Mouse (Mus musculus) MEL (cell line): ENCODE results near the gene Stmn1. TPM values are rescaled to one million over a fixed set of nuclear protein-coding genes. Genes with fewer than 3 reads are reported as not detected.

Experiments
- DNase-seq: peaks from one replicate; pipeline ENCODE4 v3.0.0; 2011; ENCODE audit warnings: low read depth, low spot score
- H3K27ac ChIP-seq: 2 replicates; pipeline ENCODE4 v1.5.1; 2012; ENCODE audit warnings: low read depth, mild to moderate bottlenecking, control low read depth, low read length, moderate library complexity; ENCODE audit not compliant: control insufficient read depth
- H3K27me3 ChIP-seq, 2 experiments: fragments of 150-350 bp in 1 of 2; sonication (generic) in 1 of 2; 2 replicates each; pipeline ENCODE4 v1.6.1; 2012; ENCODE audit warnings: low read length in 2 of 2, mild to moderate bottlenecking in 2 of 2, improper control_type of control experiment in 1 of 2, moderate library complexity in 1 of 2; ENCODE audit not compliant: insufficient read depth in 2 of 2, control insufficient read depth in 1 of 2
- H3K36me3 ChIP-seq, 2 experiments: 2 replicates each; pipeline ENCODE4 v1.6.1; 2012 to 2014; ENCODE audit warnings: low read length in 2 of 2, improper control_type of control experiment in 1 of 2, inconsistent platforms in 1 of 2, mild to moderate bottlenecking in 1 of 2; ENCODE audit not compliant: insufficient read depth in 2 of 2, control insufficient read depth in 1 of 2
- H3K4me1 ChIP-seq, 2 experiments: fragments of 150-350 bp in 1 of 2; sonication (generic) in 1 of 2; 2 replicates each; pipeline ENCODE4 v1.6.1; 2012; ENCODE audit warnings: low read length in 2 of 2, improper control_type of control experiment in 1 of 2, mild to moderate bottlenecking in 1 of 2; ENCODE audit not compliant: insufficient read depth in 2 of 2, control insufficient read depth in 1 of 2
- H3K4me3 ChIP-seq, 2 experiments: fragments of 150-350 bp in 1 of 2; sonication (generic) in 1 of 2; 2 replicates each; pipeline ENCODE4 v1.5.1; 2012; ENCODE audit warnings: low read depth in 2 of 2, low read length in 2 of 2, mild to moderate bottlenecking in 2 of 2, moderate library complexity in 2 of 2, control low read depth in 1 of 2, improper control_type of control experiment in 1 of 2; ENCODE audit not compliant: control insufficient read depth in 1 of 2, insufficient read depth in 1 of 2
- H3K79me2 ChIP-seq: 2 replicates; pipeline ENCODE4 v1.6.1; 2012; ENCODE audit warnings: mild to moderate bottlenecking, low read length, moderate library complexity; ENCODE audit not compliant: control insufficient read depth, poor library complexity, insufficient read depth
- H3K9ac ChIP-seq: 2 replicates; pipeline ENCODE4 v1.6.1; 2012; ENCODE audit warnings: low read depth, mild to moderate bottlenecking, control low read depth, low read length, moderate library complexity; ENCODE audit not compliant: control insufficient read depth, poor library complexity, severe bottlenecking
- H3K9me3 ChIP-seq: fragments of 150-350 bp; sonication (generic); replicated peaks from 2 replicates; pipeline ENCODE4 v1.6.1; 2012; ENCODE audit warnings: mild to moderate bottlenecking, low read length, improper control_type of control experiment, moderate library complexity; ENCODE audit not compliant: insufficient read depth
- BHLHE40 ChIP-seq: IDR thresholded peaks from 2 replicates; pipeline ENCODE4 v1.6.1; 2012; ENCODE audit warnings: low read depth, mild to moderate bottlenecking, inconsistent platforms, low read length, improper control_type of control experiment, borderline replicate concordance
- CTCF ChIP-seq, 3 experiments: IDR thresholded peaks in 2 of 3; conservative IDR thresholded peaks in 1 of 3; 2 replicates each; pipeline ENCODE4 v1.5.1; 2011 to 2012; ENCODE audit warnings: low read length in 3 of 3, low read depth in 2 of 3, mild to moderate bottlenecking in 2 of 3, improper control_type of control experiment in 1 of 3, inconsistent platforms in 1 of 3, mixed read lengths in 1 of 3, moderate library complexity in 1 of 3; ENCODE audit not compliant: control insufficient read depth in 1 of 3, insufficient read depth in 1 of 3, poor library complexity in 1 of 3, severe bottlenecking in 1 of 3
- E2F4 ChIP-seq: IDR thresholded peaks from 2 replicates; pipeline ENCODE4 v1.6.1; 2011; ENCODE audit warnings: low read depth, low read length, improper control_type of control experiment, borderline replicate concordance
- ELF1 ChIP-seq: IDR thresholded peaks from 2 replicates; pipeline ENCODE4 v1.6.1; 2014; ENCODE audit warnings: low read depth, mild to moderate bottlenecking, inconsistent platforms, low read length, improper control_type of control experiment, moderate library complexity
- EP300 ChIP-seq, 2 experiments: IDR thresholded peaks; 2 replicates each; pipeline ENCODE4 v1.6.1; 2011; ENCODE audit warnings: improper control_type of control experiment in 2 of 2, low read length in 2 of 2, low read depth in 1 of 2, mild to moderate bottlenecking in 1 of 2
- ETS1 ChIP-seq: IDR thresholded peaks from 2 replicates; pipeline ENCODE4 v1.6.1; 2012; ENCODE audit warnings: low read depth, mild to moderate bottlenecking, inconsistent platforms, low read length, improper control_type of control experiment, moderate library complexity
- GABPA ChIP-seq: IDR thresholded peaks from 2 replicates; pipeline ENCODE4 v1.6.1; 2012; ENCODE audit warnings: low read depth, mild to moderate bottlenecking, inconsistent platforms, low read length, improper control_type of control experiment, moderate library complexity
- HCFC1 ChIP-seq: IDR thresholded peaks from 2 replicates; pipeline ENCODE4 v1.6.1; 2012; ENCODE audit warnings: low read depth, mild to moderate bottlenecking, inconsistent platforms, low read length, improper control_type of control experiment, moderate library complexity
- JUND ChIP-seq: IDR thresholded peaks from 2 replicates; pipeline ENCODE4 v1.6.1; 2011; ENCODE audit warnings: low read depth, mild to moderate bottlenecking, improper control_type of control experiment, low read length
- MEF2A ChIP-seq: IDR thresholded peaks from 2 replicates; pipeline ENCODE4 v1.6.1; 2014; ENCODE audit warnings: low read depth, mild to moderate bottlenecking, inconsistent platforms, low read length, improper control_type of control experiment; ENCODE audit not compliant: poor library complexity, insufficient replicate concordance, severe bottlenecking; ENCODE audit errors: extremely low read depth
- POLR2A ChIP-seq, 2 experiments: IDR thresholded peaks; 2 replicates each; pipeline ENCODE4 v1.6.1; 2011 to 2012; ENCODE audit warnings: low read length in 2 of 2, mild to moderate bottlenecking in 2 of 2, control low read depth in 1 of 2, improper control_type of control experiment in 1 of 2, low read depth in 1 of 2, moderate library complexity in 1 of 2; ENCODE audit not compliant: control insufficient read depth in 1 of 2, insufficient read depth in 1 of 2, poor library complexity in 1 of 2
- POLR2AphosphoS2 ChIP-seq: IDR thresholded peaks from 2 replicates; pipeline ENCODE4 v1.6.1; 2011; ENCODE audit warnings: low read length, improper control_type of control experiment
- RAD21 ChIP-seq: IDR thresholded peaks from 2 replicates; pipeline ENCODE4 v1.6.1; 2011; ENCODE audit warnings: mild to moderate bottlenecking, low read depth, low read length, improper control_type of control experiment
- RCOR1 ChIP-seq: IDR thresholded peaks from 2 replicates; pipeline ENCODE4 v1.6.1; 2012; ENCODE audit warnings: low read depth, mild to moderate bottlenecking, inconsistent platforms, low read length, improper control_type of control experiment
- TBP ChIP-seq: IDR thresholded peaks from 2 replicates; pipeline ENCODE4 v1.8.0; 2011; ENCODE audit warnings: low read depth, low read length, improper control_type of control experiment
- UBTF ChIP-seq: IDR thresholded peaks from 2 replicates; pipeline ENCODE4 v1.6.1; 2012; ENCODE audit warnings: low read depth, mild to moderate bottlenecking, inconsistent platforms, low read length, improper control_type of control experiment, moderate library complexity, borderline replicate concordance; ENCODE audit not compliant: insufficient read depth
- ZKSCAN1 ChIP-seq: IDR thresholded peaks from 2 replicates; pipeline ENCODE4 v1.6.1; 2012; ENCODE audit warnings: low read depth, mild to moderate bottlenecking, inconsistent platforms, low read length, improper control_type of control experiment, moderate library complexity
- ZNF384 ChIP-seq: IDR thresholded peaks from 2 replicates; pipeline ENCODE4 v1.6.1; 2012; ENCODE audit warnings: low read depth, mild to moderate bottlenecking, inconsistent platforms, low read length, improper control_type of control experiment
- polyA plus RNA-seq, 2 experiments: library from polyadenylated mRNA; stranded (reverse) in 1 of 2; unstranded in 1 of 2; fragments of >175 nt in 1 of 2; fragments of >200 nt in 1 of 2; gene quantifications; 2 replicates each; pipeline versions ENCODE4 v1.2.1 to v1.2.4; 2012; ENCODE audit warnings: low replicate concordance in 2 of 2, low read depth in 1 of 2; ENCODE audit not compliant: insufficient read length in 2 of 2, insufficient read depth in 1 of 2, missing spikeins in 1 of 2
- total RNA-seq: library from RNA; depleted of rRNA; stranded (reverse); fragments of 300-350 nt; gene quantifications from 2 replicates; pipeline ENCODE4 v1.2.3, GENCODE M21; 2012

Stmn1 gene
- total and polyA plus RNA-seq, 3 experiments: 214 to 350 TPM; not detected in 1

- H3K79me2 ChIP-seq: peaks cover 4% of the 10 kb centered on the region
- H3K36me3 ChIP-seq: peaks cover 5 to 10% of the 10 kb centered on the region in 2 experiments; a peak in 3 of 4 replicates
- no peak overlapping the region for H3K4me3 ChIP-seq
- no peak for DNase-seq
- H3K27ac ChIP-seq: no peak overlapping the region
- H3K9me3 ChIP-seq: no peaks in the 10 kb centered on the region
- no peak for TF ChIP-seq TBP
- no peak for TF ChIP-seq RCOR1
- no peak for TF ChIP-seq ELF1
- no peak for TF ChIP-seq ZKSCAN1
- TF ChIP-seq JUND: no peak
- TF ChIP-seq EP300 (IDR thresholded peaks at IDR 0.05; ENCODE audit: low read depth in 1 of 2, low read length in 2 of 2): no peak
- TF ChIP-seq BHLHE40: no peak
- TF ChIP-seq POLR2A (IDR thresholded peaks at IDR 0.05; ENCODE audit: control insufficient read depth in 1 of 2, insufficient read depth in 1 of 2, low read depth in 1 of 2, low read length in 2 of 2, poor library complexity in 1 of 2): no peak
- no peak overlapping the region for H3K9ac ChIP-seq
- peaks cover 0 to 4% of the 10 kb centered on the region in 2 experiments; a peak in 1 of 4 replicates for H3K4me1 ChIP-seq
- no peaks in the 10 kb centered on the region for H3K27me3 ChIP-seq
Measured at GRCm38 (mm10) chr4:134474240-134474639, 6.1 kb downstream of the Stmn1 start.

GRCm38 (mm10) chr4:134476899-134477298, 8.8 kb downstream of the Stmn1 start:
- Histone ChIP-seq H3K9me3 (no peaks in the 10 kb centered on the region), H3K9ac (no peak overlapping the region), H3K36me3 (peaks cover 0 to 3% of the 10 kb centered on the region in 2 experiments; a peak in 1 of 4 replicates), H3K4me3 (no peak overlapping the region), H3K4me1 (no peaks in the 10 kb centered on the region; a peak in 1 of 4 replicates), H3K27me3 (no peaks in the 10 kb centered on the region), H3K79me2 (no peaks in the 10 kb centered on the region), H3K27ac (no peak overlapping the region)
- TF ChIP-seq E2F4 (no peak), ZNF384 (no peak), HCFC1 (no peak), UBTF (no peak), ETS1 (no peak), POLR2AphosphoS2 (no peak), MEF2A (no peak), GABPA (no peak), EP300 (IDR thresholded peaks at IDR 0.05; ENCODE audit: low read depth in 1 of 2, low read length in 2 of 2) (no peak), JUND (no peak), RAD21 (no peak), CTCF (IDR thresholded peaks at IDR 0.05 in 2 of 3, conservative IDR thresholded peaks at IDR 0.05 in 1 of 3; ENCODE audit: control insufficient read depth in 1 of 3, insufficient read depth in 1 of 3, low read depth in 2 of 3, low read length in 3 of 3, poor library complexity in 1 of 3, severe bottlenecking in 1 of 3) (no peak)
- no peak for DNase-seq
